Mouse (Mus musculus): ENCODE measurements around the gene As3mt.
"Not testable (repeated sequence)": the region's sequence is repeated elsewhere in the genome, so short reads cannot be mapped to it uniquely, and the experiment has no call there.

As3mt gene

DNA sequence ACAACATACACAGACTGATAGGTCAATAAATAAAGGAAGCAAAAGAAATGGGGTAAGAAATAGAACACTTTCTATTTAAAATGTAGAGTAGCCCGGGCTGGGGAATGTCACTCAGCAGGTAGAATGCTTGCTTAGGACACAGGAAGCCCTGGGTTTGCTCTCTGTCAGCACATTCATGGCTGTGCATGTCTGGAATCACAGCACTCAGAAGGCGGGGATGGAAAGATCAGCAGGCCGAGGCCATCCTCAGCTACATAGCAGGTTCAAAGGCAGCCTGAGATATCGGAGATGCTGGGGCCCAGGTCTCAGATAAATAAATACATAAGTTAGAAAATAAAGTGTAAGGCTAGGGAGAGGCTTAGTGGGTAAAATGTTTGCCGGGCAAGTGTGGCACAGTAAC, 45.0 kb downstream of the As3mt start:
- DNase-seq (ENCODE audit: low read depth, low spot score), result no peak

DNA sequence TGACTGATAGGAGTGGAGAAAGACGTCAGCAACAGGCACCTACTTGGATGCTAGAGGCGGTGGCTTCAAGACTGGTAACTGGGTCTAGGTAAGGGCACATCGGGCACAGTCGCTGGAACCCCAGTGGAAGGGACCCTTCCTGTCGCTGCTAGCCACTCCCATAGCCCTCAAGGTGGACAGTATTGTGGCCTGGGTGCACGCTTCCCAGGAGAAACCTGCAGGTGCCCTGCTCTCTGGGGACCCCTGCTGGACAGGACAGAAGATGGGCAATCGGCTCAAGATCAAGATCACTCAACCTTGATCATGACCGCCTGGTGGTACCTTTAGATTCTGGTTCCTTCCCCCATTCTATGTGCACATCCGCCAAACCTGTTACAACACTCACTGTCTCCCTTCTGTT, 47.8 kb downstream of the As3mt start:
- no peak for DNase-seq (ENCODE audit: low read depth, low spot score)

DNA sequence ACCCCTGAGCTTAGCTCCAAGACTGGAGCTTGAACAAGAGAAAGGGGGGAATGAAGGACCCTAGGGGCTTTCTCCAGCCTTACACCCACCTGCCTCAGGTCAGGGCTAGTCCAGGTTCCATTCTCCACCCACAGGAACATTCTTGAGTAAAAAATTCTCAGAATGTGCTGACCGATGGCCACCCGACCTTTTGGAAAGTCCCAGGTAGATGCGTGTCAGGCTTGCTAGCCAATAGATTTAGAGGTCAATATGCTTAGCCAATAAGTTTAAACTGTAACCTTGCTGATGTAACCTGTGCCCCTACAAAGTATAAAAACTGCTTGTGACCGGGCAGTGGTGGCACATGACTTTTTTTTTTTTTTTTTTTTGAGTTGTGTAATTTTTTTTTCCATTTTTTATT, 49.0 kb downstream of the As3mt start:
- no peak for DNase-seq (ENCODE audit: low read depth, low spot score)

DNA sequence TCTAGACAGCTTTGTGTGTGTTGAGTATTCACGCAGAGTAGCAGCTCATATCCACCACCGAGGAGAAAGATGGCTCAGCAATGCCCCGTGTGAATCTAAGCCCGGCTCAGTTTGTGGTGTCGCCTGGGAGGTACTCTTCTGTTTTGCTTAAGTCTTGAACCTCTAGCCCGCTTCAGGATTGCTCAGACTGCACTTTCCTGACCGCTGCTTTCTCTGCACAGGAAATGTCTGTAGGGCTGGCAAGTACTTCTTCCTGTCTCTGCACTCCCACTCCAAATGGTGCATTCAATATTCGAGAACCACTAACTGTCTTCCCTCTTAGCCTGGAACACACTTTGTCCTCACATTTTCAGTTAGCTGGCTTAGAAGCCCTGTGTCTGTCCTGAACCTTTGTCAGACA, 51.8 kb downstream of the As3mt start:
- DNase-seq (ENCODE audit: low read depth, low spot score), result no peak

DNA sequence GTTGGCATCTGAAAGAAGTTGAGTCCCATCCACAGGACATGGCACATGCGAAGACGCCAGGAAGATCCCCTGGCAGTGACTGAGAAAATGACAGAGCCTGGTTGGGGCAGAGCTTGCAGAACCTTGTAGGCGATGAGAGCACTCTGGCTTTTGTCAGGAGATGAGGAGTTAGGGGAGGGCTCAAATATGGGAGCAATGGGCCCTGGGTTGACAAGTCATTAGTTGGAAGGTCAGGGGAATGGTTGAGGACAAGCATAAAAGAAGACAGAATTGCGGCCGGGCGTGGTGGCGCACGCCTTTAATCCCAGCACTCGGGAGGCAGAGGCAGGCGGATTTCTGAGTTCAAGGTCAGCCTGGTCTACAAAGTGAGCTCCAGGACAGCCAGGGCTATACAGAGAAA, 52.7 kb downstream of the As3mt start:
- not testable (repeated sequence) for DNase-seq (ENCODE audit: low read depth, low spot score)

DNA sequence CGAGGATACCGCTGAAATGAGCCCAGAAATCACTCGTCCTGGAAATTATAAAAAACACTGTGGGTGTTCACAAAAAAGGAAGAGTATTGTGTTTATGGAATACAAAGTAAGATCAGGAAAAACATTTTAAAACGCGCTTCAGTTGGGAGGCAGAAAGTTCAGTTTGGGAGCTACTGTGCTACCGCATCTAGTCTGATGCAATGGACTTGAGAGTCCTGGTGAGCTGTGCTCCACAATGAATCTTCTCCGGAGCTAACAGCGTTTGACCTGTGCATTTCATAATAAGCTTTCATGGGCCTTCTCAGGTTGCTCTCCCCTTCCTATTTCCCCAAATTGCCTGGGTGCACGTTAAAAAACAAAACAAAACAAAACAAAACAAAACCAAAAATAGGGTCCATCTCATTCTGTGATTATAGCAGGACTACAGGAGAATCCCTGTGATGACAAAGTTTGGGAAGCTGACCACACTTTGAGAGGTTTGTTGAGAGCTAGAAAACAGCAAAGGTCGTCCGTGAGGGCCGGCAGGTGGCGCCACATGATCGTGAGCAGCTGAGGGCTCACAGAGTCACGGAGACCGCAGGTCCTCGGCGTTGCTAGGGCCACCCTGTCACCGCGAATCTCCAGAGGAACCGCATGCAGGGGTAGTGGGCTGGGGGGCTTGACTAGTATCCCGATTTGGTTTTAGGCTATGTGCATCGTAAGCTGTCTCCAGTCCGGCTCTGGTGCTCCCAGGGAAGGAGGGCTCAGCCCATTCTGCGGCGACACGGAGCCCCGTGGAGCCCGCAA, 53.3 kb downstream of the As3mt start:
- peak; percentile 80 for DNase-seq (ENCODE audit: low read depth, low spot score)

DNA sequence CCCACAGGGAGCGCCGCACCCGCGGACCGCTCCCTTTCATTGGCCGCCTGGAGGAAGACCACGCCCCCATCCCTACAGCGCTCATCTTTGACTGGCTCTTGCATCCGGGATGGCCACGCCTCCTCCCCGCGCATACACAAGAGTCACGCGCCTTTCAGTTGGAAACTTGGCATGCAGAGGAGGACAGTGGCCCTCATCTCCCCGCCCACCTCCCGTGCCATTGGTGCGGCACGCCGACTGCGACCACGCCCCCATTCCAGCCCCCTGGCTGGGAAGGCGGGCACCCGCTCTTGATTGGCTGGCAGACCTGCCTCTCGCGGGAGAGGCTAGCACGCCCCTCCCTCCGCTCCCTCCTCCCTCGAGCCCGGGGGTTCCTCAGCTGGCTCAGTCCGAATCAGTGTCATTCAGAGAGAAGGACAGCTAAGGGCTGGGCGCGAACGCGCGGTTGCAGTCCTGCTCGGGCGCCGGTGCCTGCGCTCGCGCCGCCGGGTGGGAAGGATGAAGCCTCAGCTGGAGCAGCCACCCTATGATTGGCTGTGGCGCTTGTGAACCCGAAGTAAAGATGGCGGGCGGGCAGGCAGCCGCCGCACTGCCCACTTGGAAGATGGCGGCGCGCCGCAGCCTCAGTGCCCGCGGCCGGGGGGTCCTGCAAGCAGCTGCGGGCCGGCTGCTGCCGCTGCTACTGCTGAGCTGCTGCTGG, 54.1 kb downstream of the As3mt start, which contains the start of gene Cnnm2:
Gene Cnnm2, plus strand, starts transcription at position 350 of the 700 bp plus-strand sequence.
- DNase-seq (ENCODE audit: low read depth, low spot score), result peak; percentile 99

DNA sequence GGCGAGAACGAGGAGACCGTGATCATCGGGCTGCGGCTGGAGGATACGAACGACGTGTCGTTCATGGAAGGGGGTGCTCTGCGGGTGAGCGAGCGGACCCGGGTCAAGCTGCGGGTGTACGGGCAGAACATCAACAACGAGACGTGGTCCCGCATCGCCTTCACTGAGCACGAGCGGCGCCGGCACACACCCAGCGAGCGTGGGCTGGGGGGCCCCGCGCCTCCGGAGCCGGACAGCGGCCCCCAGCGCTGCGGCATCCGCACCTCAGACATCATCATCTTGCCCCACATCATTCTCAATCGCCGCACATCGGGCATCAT, 54.7 kb downstream of the As3mt start:
- DNase-seq (ENCODE audit: low read depth, low spot score), result no peak

DNA sequence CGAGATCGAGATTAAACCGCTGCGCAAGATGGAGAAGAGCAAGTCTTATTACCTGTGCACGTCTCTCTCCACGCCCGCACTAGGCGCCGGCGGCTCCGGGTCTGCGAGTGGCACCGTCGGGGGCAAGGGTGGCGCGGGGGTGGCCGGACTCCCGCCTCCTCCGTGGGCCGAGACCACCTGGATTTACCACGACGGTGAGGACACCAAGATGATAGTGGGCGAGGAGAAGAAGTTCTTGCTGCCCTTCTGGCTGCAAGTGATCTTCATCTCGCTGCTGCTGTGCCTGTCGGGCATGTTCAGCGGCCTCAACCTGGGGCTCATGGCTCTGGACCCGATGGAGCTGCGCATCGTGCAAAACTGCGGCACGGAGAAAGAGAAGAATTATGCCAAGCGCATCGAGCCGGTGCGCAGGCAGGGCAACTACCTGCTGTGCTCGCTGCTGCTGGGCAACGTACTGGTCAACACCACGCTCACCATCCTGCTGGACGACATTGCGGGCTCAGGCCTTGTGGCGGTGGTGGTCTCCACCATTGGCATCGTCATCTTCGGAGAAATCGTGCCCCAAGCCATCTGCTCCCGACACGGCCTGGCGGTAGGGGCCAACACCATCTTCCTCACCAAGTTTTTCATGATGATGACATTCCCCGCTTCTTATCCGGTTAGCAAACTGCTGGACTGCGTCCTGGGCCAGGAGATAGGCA, 55.2 kb downstream of the As3mt start:
- no peak for DNase-seq (ENCODE audit: low read depth, low spot score)

DNA sequence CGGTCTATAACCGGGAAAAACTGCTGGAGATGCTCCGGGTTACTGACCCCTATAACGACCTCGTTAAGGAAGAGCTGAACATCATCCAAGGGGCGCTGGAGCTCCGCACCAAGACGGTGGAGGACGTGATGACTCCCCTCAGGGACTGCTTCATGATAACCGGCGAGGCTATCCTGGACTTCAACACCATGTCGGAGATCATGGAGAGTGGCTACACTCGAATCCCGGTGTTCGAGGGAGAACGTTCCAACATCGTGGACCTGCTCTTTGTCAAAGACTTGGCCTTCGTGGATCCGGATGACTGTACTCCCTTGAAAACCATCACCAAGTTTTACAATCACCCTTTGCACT, 55.7 kb downstream of the As3mt start:
- DNase-seq (ENCODE audit: low read depth, low spot score), result no peak

DNA sequence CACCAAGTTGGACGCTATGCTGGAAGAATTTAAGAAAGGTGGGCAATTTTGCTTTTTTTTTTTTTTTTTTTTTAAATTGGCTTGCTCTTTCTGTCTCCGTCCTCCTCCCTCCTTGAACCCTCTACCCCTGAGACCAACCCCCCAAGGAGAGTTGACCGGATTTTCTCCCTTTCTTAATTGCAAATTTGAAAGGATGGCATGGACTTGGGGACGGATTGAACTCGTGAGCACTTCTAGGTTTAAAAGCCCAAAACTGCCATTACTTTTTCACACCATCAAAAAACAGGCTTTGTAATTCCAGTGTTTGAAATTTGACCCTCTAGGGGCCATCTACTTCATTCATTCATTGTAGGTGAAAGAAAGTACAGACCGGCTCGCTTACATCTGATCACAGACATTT, 56.1 kb downstream of the As3mt start:
- no peak for DNase-seq (ENCODE audit: low read depth, low spot score)

DNA sequence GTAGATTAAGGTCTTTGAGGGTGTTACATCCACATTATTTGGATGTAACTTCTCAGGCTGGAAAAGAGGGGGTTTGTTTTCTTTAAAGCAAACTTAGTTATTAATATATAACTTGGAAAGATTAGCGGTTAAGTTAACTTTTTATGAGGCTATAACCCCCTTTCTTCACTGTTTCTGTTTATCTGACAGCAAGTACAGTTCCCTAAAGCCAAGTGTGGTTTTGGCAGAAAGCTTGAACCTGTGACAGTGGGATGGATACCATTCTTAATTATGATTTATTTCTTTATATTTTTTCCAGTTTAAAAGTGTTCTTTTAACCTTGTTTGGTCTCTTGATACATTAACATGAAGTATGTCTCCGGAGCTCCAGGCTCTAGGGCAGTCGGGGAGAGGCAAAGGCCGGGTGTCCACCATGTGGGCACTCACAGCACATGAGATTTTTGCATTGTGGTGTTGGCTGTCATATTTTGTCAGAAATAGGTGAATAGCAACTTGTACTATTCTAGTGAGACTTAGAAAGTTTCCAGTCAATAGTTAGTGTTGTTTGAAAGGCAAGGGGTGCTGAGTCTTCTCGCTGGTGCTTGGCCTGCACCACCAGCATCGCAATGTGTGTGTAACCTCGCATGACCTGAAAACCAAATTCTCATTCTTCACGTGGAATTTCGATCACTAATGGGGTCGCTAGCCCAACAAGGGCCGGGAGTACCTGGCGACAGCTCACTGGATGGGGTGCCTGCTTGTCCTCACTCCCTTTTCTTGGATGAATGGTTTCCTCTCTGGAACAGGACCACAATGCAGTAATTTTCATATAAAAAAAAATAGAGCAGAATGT, 56.9 kb downstream of the As3mt start:
- DNase-seq (ENCODE audit: low read depth, low spot score), result no peak

DNA sequence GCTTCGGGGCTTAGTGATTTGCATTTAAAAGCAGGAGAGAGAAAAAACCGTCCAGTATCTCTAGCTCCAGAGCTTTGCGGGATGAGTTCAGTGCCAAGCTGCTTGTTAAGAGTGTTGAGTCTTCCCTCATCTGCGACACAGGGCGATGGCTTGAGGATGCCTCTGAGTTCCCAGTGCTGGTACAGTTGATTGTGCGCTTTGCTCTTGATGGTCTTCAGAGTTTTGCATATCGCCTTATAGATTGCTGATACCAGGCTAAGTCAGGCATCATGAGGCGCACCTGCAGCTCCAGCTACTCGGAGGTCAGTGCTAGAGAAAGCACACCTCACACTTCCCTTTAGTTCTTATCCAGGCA, 57.5 kb downstream of the As3mt start:
- DNase-seq (ENCODE audit: low read depth, low spot score), result no peak

DNA sequence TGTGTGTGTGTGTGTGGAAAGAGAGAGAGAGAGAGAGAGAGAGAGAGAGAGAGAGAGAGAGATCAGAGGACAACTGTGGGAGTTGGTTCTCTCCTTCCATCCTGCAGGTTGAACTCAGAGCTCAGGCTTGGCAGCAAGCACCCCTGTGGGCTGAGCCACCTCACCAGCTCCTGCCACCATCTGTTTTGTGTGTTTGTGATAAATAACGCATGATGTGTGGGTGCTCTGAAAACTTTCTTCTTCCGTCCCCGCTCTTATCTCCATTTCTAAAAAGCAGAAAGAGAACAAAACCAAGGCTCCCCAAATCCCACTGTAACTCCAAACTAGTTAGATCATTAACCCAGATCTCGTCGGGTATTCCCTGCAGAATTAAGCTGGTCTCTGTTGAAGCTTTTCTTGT, 58.9 kb downstream of the As3mt start:
- DNase-seq (ENCODE audit: low read depth, low spot score), result no peak

DNA sequence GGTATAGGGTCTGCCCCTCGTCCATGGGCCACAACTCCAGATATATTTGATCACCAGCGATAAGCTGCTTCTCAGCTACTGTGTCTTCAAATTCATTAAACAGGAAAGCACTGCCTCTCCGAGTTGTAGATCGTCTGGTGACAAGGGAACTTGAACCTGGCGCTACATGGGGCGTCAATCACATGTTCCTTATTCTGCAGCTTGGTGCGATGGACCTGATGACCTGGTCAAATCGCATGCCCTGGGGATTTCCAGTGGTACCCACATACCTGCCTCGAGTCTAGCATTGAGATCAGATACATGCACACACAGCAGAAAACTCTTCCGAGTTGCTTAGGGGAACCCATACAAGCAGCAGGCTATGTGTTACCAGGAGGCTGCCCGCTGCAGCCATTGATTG, 62.5 kb downstream of the As3mt start:
- DNase-seq (ENCODE audit: low read depth, low spot score), result no peak

DNA sequence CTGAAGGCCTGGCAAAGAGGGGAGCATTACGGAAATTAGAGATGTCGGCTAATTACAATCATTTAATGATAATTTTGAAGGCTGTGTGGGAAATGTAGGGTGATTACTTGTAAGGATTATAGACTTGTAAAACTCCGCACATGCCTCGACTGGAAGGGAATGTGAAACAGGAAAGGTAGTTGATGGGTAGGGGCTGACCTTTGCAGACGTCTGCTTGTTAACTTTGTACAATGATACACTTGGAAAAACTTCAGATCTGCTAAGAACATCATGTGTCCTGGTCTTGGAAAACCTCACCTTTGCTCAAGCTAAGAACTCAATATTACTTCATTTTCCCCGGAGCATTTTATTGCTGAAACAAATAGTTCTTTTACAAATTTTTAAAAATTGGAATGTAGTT, 64.5 kb downstream of the As3mt start:
- DNase-seq (ENCODE audit: low read depth, low spot score), result no peak

DNA sequence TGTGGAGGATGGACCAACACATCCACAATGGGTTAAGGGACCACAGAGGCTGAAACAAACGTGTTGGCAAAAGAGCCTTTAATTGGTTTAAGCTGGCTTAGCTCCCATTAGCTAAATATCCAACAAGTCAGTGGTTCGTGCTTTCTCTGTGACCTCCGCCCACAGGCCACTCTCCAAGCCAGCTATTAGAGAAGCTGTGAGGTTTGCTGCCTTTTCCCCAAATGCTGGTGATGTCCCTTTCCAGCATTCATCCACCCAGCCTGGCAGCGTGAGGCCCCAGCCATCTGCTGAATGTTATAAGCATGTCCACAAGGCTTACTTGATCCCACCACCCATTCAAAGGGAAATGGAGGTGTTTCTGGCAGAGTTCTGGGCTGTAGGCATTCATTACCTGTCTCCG, 69.1 kb downstream of the As3mt start:
- no peak for DNase-seq (ENCODE audit: low read depth, low spot score)

DNA sequence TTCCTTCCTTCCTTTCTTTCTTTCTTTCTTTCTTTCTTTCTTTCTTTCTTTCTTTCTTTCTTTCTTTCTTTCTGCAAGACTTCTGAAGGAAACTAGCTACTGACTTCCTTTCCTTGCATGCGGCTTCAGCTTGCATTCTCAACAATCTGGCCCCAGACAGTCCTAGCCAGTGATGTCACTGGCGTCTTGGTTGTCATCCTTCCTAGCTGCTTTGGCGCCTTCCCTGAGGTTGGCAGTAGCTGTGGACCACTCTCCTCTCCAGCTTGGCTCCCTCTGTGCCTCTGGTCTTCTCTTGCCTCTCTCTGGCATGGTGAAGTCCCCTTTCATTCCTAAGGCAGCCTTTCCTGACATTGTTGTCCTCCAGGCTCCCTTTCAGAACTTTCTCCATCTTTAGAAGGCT, 69.6 kb downstream of the As3mt start:
- DNase-seq (ENCODE audit: low read depth, low spot score), result no peak

DNA sequence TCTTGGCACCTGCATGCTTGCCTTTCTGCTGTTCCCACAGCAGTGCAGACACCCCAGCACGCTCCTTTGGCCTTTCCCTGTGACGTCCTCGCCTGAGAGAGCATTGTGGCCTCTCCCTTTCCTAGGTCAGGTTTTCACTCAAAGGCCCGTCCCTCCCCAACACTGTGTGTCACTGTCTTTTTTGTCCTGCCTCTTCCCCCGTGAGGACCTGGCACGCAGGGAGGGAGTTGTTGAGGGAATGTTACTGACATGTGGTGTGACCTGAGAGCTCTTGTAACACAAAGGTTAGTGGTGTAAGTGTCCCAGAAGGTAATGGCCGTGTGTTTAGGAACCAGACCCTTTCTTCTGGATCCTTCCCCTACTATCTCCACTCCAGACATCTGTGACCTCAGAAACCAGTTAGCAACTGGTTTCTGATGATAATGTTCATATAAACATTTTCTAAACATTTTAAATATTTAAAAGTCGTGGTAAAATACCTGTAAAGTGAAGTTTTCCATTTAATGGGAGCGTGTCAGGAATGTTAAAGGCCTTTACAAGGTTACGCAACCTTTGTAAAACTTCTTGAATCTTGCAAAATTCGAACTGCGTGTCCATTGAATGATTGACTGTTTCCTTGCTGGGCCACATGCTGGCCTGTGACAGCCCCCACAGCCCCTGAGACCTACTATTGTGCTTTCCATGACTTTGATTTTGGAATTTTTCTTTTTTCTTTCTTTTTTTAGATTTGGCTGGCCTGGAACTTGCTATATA, 70.8 kb downstream of the As3mt start:
- DNase-seq (ENCODE audit: low read depth, low spot score), result no peak

DNA sequence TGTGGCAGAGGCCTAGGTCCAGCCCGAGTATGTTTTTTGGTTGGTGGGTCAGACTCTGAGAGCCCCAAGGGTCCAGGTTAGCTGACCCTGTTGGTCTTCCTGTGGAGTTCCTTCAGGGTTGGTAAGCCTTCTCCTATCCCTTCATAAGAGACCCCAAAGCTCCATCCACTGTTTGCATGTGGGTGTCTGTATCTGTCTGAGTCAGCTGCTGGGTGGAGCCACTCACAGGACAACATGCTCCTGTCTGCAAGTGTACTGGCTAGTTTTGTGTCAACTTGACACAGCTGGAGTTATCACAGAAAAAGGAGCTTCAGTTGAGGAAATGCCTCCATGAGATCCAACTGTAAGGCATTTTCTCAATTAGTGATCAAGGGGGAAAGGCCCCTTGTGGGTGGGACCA, 71.9 kb downstream of the As3mt start:
- not testable (repeated sequence) for DNase-seq (ENCODE audit: low read depth, low spot score)

DNA sequence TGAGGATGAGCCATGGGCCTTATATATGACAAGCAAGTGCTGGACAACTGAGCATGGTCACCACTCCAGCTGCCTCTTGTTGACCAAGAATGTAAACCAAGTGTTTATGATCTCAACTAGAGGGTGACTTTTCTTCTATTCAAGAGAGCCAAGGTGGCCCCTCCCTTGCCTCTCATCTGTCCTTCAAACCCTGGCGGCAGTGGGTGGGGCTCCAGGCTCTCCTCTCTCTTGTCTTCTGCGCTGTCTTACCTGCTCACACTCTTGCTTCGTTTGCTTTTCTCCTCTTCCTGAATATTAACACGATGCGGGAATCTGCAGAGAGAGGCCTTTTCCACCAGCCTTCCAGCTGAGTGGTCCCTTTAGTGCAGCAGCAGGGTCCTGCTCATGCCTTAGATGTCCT, 76.8 kb downstream of the As3mt start:
- no peak for DNase-seq (ENCODE audit: low read depth, low spot score)

All from forelimb bud, embryonic 11.5 days (tissue).